Mouse (Mus musculus) lung, adult 2 months (tissue): ENCODE data around the gene Pak4. TPM values are rescaled to one million over a fixed set of nuclear protein-coding genes. Genes with fewer than 3 reads are reported as not detected.

Experiments used
- DNase-seq: peaks from one replicate; pipeline ENCODE4 v3.0.0; 2022
- H3K4me1 ChIP-seq: fragments of 200-500 bp; 2 replicates; pipeline ENCODE4 v1.6.1; 2011; ENCODE audit warnings: low read length; ENCODE audit not compliant: control insufficient read depth, insufficient read depth
- H3K4me3 ChIP-seq: fragments of 200-500 bp; replicated peaks from 2 replicates; pipeline ENCODE3; 2011; ENCODE audit warnings: low read depth, mild to moderate bottlenecking, control low read depth, low read length; ENCODE audit errors: extremely low read depth
- CTCF ChIP-seq: fragments of 200-500 bp; IDR thresholded peaks from 2 replicates; pipeline ENCODE4 v1.5.1; 2011; ENCODE audit warnings: mild to moderate bottlenecking, low read length, control low read depth; ENCODE audit not compliant: insufficient read depth
- POLR2A ChIP-seq: fragments of 200-500 bp; IDR thresholded peaks from 2 replicates; pipeline ENCODE4 v1.6.1; 2011; ENCODE audit warnings: low read depth, mild to moderate bottlenecking, control low read depth, low read length, borderline replicate concordance; ENCODE audit errors: extremely low read depth
- WGBS: fragments of 180-500 bp; shearing (Covaris S2); methylation state at CpG from one replicate; pipeline ENCODE4 v1.1.7; 2018; 5-methylcytosine and 5-hydroxymethylcytosine counted together
- polyA plus RNA-seq: library from polyadenylated mRNA; depleted of rRNA; stranded (reverse); fragments of >200 nt; gene quantifications from 2 replicates; pipeline ENCODE4 v1.2.3, GENCODE M21; 2012

The Pak4 gene
- polyA plus RNA-seq, 1 experiment = 66.7 TPM

- Histone ChIP-seq H3K4me1 (peaks cover 31% of the 10 kb centered on the region), H3K4me3 (no peak overlapping the region)
- no peak for DNase-seq
- TF ChIP-seq CTCF (no peak), POLR2A (no peak)
- 86% methylated on average over 4 of the region's 4 CpGs for WGBS
These were observed 30.4 kb downstream of the Pak4 start for GRCm38 (mm10) chr7:28567539-28567938.

GRCm38 (mm10) chr7:28565407-28565806, 32.6 kb downstream of the Pak4 start:
- TF ChIP-seq POLR2A (no peak), CTCF (no peak)
- WGBS = 71% methylated on average over 5 of the region's 5 CpGs
- H3K4me3 ChIP-seq = no peak overlapping the region
- no peak for DNase-seq
- H3K4me1 ChIP-seq = peaks cover 15% of the 10 kb centered on the region

- Histone ChIP-seq H3K4me1 (peaks cover 5% of the 10 kb centered on the region), H3K4me3 (no peak overlapping the region)
- no peak for DNase-seq
- no peak for TF ChIP-seq CTCF
- TF ChIP-seq POLR2A = no peak
- 93% methylated on average over 13 of the region's 13 CpGs for WGBS
These were observed 35.0 kb downstream of the Pak4 start for GRCm38 (mm10) chr7:28562951-28563350.

GRCm38 (mm10) chr7:28562371-28562770, 35.6 kb downstream of the Pak4 start:
- DNase-seq = no peak
- TF ChIP-seq CTCF (no peak), POLR2A (no peak)
- 90% methylated on average over 13 of the region's 13 CpGs for WGBS
- Histone ChIP-seq H3K4me3 (no peak overlapping the region), H3K4me1 (peaks cover 5% of the 10 kb centered on the region)

GRCm38 (mm10) chr7:28561967-28562366, 36.0 kb downstream of the Pak4 start:
- Histone ChIP-seq H3K4me3 (no peak overlapping the region), H3K4me1 (peaks cover 5% of the 10 kb centered on the region)
- no peak for DNase-seq
- 90% methylated on average over 11 of the region's 11 CpGs for WGBS
- TF ChIP-seq POLR2A (no peak), CTCF (no peak)

- no peak for TF ChIP-seq CTCF
- no peak for TF ChIP-seq POLR2A
- 87% methylated on average over 10 of the region's 10 CpGs for WGBS
- DNase-seq = no peak
- Histone ChIP-seq H3K4me1 (peaks cover 5% of the 10 kb centered on the region), H3K4me3 (no peak overlapping the region)
These were observed 37.1 kb downstream of the Pak4 start for GRCm38 (mm10) chr7:28560856-28561255.

GRCm38 (mm10) chr7:28558486-28558885, 39.5 kb downstream of the Pak4 start:
- WGBS = 24% methylated on average over 4 of the region's 4 CpGs
- Histone ChIP-seq H3K4me1 (peaks cover 5% of the 10 kb centered on the region), H3K4me3 (no peak overlapping the region)
- no peak for TF ChIP-seq POLR2A
- no peak for TF ChIP-seq CTCF
- peak; percentile 39 for DNase-seq

DNA sequence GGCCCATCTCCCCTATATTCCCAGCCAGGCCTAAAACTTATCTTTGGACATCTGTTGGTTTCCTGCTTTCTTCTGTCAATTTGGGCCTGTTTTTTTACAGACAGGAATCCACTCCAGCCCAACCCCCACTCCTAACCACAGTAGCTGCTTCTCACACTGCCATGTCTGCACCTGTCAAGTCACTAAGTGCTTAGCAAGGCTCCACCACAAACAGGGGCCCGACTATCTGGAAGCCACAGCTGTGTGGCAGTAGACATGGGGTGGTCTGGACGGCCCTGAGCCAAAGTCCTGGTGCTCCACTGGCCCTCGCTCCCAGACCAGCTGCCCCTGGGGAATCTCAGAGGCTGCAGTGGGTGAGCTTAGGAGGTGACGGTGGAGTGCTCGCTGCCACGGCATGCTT, 40.3 kb downstream of the Pak4 start:
- peaks cover 5% of the 10 kb centered on the region for H3K4me1 ChIP-seq
- 59% methylated on average over 6 of the region's 6 CpGs for WGBS
- TF ChIP-seq POLR2A (no peak), CTCF (no peak)
- no peak for DNase-seq
- no peak overlapping the region for H3K4me3 ChIP-seq

DNA sequence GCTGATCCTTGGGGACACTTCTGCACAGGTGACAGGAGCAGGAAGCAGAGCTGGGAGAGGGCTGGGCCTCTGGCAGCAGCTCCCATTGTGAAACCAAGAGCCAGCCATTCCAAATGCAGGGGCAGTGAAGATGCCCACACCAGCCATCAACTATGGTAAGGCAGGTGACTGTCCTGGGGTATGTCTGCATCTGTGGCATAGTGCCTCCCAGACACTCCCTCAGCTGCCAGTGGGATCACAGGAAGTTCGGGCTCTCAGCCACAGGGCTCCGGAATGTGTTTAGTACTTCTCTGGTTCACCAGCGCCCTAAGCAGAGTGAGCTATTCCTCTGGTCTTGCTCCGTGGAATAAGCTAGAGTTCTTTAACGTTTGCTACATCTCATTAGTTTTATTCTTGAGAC, 40.9 kb downstream of the Pak4 start:
- DNase-seq = no peak
- no peak overlapping the region for H3K4me3 ChIP-seq
- 42% methylated on average over 5 of the region's 5 CpGs for WGBS
- TF ChIP-seq POLR2A (no peak), CTCF (no peak)
- peaks cover 5% of the 10 kb centered on the region for H3K4me1 ChIP-seq

DNA sequence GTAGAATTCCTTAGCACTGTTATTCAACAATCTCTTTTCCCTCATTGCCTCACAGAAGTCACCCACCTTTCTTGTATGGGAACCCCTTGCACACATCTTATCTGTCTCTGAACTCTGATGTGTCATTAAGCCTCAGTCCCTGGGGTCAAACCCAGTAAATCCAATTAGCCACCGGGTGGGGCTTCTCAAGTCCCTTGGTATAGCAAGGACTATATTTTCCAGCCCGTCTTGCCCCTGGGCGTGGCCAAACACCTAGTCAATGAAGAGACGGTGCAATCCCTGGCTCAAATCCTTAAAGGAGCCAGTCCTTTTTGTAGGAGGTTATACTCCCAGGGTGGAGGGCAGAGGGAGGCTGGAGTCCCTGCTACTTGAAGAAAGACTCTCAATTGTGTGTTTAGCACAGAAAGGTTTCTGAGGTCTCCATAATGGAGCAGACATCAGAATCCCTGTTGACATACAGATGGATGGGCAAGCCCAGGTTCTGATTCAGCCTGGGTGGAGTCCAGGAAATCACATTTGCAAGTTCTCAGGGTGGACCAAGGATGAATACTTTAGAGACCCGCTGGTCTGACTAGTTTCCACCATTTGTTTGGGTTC, 41.9 kb downstream of the Pak4 start:
- WGBS = 16% methylated on average over 5 of the region's 5 CpGs

DNA sequence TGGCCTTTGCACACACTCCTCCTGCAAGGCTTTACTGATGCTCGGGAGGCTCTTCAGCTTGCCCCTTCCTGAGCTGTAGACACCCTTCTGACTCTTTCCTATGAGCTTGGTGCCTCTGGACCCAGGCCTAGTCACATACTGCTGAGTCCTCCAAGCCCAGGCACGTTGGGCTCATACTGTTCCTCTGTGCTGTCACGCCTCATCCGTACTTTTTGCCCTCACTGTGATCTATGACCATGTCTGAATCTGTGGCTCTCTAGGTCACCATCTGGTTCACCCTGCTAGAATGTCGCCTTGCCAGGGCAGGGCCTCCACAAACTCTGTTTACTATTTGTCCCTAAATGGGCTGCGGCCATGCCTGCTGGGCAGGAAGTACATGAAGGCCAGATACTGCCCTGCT, 44.9 kb downstream of the Pak4 start:
- DNase-seq = no peak
- WGBS = 78% methylated on average over 6 of the region's 6 CpGs

More for the DNA sequence above, 41.9 kb downstream of the Pak4 start:
- Histone ChIP-seq H3K4me1 (peaks cover 5% of the 10 kb centered on the region), H3K4me3 (no peak overlapping the region)
- TF ChIP-seq CTCF (no peak), POLR2A (no peak)
- no peak for DNase-seq

More for the DNA sequence above, 44.9 kb downstream of the Pak4 start:
- H3K4me1 ChIP-seq = no peaks in the 10 kb centered on the region
- H3K4me3 ChIP-seq = no peak overlapping the region
- no peak for TF ChIP-seq POLR2A
- no peak for TF ChIP-seq CTCF
